Mouse (Mus musculus) lung, postnatal 10 days (tissue): Measurements from ENCODE around the gene Med20.
"Not testable (repeated sequence)": the region's sequence is repeated elsewhere in the genome, so short reads cannot be mapped to it uniquely, and the experiment has no call there.

Experiments used
- DNase-seq: peaks from one replicate; pipeline ENCODE4 v3.0.0; 2021

Med20 gene

DNA sequence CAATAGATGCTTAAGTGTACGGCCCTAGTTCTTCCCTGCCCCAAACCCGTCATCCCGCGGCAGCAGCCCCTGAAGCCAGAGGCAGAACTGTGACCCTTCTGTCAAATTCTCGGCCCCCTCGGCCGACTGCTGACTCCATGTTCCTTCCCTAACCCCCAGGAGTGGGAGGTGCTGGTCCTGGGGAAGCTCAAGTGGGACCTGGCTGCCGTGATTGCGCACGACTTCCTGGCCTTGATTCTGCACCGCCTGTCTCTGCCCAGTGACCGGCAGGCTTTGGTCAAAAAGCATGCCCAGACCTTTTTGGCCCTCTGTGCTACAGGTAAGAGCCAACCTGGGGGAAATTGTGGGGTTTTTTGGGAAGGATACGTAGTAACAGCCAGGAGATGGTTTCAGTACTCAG lies 14.1 kb upstream of the Med20 start:
- DNase-seq: peak; percentile 33

DNA sequence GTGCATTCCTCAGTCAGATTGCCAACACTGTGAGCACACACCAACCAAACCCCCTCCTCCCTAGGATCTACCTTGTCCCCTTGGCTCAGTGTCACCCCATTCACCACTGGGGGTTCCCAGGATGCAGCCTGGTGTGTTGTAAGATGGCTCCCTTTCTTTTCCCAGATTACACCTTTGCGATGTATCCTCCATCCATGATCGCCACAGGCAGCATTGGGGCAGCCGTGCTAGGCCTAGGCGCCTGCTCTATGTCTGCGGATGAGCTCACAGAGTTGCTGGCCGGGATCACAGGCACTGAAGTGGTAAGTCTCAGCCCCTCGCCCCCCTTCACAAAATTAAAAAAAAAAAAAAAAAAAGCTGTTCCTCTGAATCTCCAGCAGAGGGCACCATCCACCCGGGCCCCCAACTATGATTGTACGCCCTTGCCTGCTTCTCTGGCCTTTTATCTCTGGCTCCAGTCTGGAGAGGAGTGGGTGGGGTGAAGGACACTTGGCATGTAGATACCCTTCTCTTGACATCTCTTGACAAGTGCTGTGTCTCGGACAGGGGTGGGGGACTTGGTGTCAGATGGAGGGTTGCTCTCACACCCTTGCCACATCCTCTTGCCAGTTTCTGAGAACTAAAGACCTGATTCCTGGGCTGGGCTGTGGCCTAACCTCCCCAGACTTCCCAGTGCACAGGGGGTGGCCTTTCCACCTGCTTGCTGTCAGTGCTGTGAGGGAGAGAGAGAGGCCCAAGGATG lies 13.4 kb upstream of the Med20 start:
- DNase-seq: peak; percentile 75

DNA sequence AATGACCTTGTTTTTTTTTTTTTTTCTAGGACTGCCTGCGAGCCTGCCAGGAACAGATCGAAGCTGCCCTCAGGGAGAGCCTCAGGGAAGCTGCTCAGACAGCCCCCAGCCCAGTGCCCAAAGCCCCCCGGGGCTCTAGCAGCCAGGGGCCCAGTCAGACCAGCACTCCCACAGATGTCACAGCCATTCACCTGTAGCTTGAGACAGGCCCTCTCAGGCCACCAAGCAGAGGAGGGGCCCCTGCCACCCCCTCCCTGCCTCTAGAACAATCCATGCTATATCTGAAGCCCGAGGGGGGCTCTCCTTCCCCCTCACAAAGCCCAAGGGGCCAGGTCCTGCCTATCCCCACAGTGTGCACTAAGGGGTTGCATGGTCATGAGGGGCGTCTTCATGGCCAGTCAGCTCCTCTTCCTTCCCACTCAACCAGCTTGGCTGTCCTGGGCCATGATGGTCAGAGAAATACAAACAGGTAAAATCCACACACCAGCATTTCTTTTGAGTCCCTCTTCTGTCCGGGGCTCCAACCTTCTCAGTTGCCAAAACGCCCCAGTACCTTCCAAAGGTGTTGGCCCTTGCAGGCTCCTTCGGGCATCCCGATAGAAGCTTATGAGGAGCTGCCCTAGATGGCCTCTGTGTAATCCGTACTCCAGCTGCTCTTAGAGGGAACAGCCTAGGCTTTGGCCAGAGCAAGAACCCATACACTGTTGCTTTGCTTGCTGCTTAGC lies 12.6 kb upstream of the Med20 start:
- not testable (repeated sequence) for DNase-seq

DNA sequence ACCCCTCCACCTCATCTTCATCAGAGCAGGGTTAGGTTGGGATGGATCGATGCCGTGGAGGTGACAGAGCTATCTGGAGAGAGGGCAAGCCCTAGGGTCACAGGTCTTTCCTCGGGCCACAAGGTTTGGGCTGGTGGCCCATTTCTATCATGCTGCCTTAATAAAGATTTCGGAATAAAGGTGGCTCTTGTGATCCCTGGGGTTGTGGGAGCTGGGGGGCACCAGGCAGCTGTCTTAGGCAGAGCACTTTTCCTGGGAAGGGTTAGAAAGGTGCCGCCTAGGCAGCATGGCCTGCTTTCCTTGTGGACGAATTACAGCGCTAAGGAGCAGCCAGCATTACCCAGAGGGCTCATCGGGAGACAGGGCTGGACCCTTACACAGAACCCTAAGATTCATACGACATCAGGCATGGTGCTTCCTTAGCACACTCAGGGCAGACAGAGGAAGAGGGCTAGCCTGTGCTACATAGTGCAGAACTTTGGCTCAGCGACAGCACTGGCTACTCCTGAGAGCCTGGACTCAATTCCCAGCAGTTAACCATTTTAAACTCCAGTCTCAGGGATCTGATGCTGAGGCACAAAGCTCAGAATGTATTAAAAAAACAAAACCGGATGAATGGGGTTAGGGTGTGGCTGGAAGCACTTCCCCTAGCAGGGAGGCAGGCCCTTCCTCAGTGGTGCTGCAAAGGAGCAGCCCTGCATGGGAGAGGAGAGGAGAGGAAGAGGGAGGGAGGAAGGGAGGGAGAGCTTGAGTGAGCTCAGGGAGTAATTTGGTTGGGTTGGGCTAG lies 11.7 kb upstream of the Med20 start:
- peak; percentile 77 for DNase-seq

DNA sequence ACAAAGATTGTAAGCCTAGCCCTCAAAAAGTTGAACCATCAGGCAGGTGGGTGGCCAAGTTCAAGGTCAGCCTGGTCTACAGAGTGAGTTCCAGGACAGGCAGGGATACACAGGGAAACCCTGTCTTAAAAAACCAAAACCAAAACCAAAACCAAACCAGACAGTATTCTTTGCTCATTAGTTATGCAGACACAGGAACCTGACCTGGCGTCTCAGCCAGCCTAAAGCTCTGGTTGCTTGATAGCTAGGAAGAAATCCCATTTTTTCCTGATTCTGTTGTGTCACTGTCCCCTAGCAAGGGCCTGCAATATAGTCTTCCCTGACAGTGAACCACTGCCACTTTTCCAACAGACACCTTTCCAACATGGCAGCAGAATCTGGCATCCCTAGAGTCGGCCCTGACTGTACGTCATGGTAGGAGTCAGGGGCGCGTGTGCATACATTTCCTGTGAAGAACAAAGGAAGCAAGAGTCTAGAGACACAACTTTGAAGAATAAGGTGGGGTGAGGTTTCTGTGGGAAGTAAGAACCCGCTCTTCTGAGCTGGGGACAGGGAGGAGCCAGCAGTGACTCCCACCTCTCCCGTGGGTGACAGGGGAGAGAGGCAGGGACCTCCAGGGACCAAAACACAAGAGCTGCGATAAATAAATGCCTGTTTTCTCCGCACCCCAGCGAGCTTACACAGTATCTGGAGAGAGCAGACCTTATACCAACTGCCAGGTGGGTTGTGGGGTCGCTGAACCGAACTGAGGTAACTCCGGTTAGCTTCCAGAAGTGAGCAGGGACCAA lies 10.6 kb upstream of the Med20 start:
- DNase-seq: no peak

DNA sequence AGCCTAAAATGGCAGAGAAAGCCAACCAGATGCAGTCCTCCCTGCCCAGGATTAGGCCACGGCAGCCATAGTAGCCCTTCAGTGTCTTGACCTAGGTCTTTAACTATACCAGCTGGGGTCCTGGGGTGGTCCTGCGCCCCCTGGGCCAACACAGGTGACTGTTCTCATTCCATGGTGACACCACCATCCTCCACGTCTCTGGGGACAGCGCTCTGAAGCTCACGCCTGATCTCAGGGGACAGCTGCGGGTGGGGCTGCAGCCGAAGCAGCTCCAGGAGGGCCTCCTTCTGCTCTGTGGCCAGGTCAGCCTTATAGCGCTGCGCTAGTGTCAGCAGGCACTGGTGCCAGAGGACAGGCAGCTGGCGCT lies 10.0 kb upstream of the Med20 start:
- no peak for DNase-seq

DNA sequence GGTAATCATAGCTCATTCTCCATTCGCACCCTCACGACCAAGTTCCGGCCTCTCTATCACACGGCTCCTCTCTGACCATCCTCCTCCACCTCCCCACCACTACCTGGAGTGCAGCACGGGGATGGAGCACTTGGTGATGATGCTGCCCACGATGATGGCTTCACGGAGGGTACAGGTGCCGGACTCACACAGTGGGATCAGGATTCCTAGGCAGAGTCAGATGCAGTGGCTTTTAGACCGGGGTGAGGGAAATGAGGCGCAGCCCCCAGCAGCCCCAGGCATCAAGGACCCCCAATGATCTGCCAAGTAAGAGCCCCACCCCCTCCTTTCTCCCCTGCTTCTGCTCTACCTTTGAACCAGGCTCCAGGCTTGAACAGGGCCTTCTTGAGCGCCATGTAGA lies 9.1 kb upstream of the Med20 start:
- no peak for DNase-seq

DNA sequence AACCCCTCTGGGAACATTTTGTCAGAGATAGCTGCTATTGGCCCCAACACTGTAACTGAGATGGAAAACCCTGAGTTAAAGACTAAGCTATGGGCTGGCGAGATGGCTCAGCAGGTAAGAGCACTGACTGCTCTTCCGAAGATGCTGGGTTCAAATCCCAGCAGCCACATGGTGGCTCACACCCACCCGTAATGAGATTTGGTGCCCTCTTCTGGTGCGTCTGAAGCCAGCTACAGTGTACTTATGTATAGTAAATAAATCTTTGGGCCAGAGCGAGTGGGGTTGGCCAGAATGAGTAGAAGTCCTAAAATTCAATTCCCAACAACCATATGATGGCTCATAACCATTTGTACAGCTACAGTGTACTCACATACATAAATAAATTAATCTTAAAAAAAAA lies 5.2 kb upstream of the Med20 start:
- peak; percentile 44 for DNase-seq

DNA sequence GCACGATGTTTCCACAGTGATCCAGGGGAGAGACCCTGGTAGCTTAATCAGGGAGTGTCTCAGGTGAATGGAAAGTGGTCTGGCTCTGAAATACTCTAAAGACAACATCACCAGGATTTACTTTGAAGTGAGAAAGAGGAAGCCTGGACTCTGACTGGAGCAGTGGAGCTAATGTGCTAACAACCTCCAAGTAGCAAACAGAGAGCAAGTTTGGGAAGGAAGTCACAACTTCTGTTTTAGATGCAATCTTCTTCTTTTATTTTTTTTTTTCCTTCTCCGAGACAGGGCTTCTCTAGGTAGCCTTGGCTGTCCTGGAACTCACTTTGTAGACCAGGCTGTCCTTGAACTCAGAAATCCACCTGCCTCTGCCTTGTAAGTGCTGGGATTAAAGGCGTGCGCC lies 2.2 kb upstream of the Med20 start:
- no peak for DNase-seq

DNA sequence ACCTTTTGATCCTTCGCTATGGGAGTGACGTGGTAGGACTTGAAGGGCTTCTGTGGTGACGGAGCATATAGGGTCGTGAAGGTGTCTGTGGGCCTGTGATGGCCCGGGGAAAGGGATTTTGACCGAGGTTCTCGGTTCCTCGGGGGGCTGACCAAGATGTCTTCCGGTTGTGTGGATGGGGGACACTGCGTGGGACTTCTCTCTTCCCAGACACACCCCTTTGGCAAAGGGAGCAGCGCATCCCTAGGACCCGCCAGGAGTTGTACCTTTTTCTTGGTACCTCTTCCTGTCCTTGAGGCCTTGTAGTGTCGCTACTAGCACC lies 240 bp downstream of the Med20 start:
- DNase-seq: no peak

DNA sequence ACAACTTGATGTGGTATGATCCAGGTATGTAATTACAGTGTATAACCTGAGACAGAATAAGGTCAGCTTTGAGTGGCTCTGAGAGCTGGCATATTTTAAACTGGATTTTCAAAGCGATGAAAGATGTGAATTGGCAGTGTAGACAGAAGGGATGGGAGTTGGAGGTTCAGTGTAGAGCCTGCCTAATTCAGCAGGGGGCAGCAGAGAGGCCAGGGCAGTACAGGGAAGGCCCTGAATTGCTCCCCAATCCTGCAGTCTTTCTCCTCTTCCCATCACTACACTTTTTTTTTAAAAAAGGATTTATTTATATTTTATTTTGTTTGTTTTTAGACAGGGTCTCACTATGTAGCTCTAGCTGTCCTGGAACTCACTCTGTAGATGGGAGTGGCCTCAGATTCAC lies 2.6 kb downstream of the Med20 start:
- peak; percentile 63 for DNase-seq

DNA sequence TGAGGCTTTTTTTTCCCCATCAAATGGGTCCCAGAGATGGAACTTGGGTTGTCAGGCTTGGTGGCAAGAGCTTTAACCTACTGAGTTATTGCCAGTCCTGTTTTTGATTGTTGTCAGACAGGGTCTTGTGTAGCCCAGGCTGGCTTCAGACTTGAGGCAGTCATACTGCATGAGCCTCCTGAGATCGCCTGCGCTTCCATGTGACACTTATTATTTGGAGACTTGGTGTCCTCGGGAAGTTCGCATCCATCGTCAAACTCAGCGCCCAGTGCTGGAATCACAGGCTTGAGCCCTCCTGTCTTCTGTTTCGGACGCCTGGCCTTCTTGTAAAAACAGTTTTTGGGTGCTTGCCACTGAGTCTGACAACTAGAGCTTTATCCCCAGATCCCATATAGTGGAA lies 4.7 kb downstream of the Med20 start:
- DNase-seq: no peak

DNA sequence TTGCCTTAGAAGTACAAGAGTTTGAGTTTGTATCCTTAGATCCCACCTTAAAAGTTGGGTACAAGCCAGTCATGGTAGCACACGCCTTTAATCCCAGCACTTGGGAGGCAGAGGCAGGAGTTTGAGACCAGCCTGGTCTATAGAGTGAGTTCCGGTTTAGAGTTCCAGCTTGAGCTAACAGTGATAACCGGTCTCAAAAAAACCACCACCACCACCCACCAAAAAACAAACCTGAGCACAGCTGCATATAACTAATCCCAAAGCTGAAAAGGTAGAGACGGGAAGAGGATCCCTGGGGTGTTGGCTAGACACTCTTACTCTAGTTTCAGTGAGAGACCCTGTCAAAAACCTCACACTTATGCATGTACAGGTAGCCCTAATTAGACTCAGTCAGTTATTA lies 5.3 kb downstream of the Med20 start:
- DNase-seq: no peak

DNA sequence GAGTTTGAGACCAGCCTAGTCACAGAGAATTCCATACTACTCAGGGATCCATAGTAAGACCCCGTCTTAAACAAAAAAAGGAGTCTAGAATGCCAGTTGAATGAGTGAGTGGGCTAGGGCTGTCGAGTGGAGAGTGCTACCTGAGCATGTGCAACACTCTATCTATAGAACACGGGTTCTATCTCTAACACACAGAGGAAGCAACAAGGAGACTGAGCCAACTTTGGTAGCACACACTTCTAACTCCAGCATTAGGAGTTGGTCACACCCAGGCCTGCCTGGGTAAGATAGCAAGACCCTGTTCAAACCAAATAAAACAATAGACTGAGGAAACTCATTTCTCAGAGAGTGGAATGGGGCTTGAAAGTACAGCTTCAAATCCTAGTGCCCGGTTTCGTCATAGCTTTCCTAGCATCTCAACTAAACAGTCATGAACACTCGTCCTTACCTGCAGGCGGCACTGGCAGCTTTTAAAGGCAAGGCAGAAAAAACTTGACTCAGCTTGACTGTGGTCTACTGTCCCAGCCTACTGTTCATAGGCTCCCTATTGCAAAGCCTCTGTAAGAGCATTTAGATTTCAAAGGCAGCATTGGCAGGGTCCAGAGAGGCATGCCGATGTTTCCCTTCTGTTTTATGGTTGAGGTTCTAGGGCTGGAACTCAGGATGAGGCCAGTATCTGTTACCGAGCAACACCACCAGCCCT lies 6.4 kb downstream of the Med20 start:
- no peak for DNase-seq

DNA sequence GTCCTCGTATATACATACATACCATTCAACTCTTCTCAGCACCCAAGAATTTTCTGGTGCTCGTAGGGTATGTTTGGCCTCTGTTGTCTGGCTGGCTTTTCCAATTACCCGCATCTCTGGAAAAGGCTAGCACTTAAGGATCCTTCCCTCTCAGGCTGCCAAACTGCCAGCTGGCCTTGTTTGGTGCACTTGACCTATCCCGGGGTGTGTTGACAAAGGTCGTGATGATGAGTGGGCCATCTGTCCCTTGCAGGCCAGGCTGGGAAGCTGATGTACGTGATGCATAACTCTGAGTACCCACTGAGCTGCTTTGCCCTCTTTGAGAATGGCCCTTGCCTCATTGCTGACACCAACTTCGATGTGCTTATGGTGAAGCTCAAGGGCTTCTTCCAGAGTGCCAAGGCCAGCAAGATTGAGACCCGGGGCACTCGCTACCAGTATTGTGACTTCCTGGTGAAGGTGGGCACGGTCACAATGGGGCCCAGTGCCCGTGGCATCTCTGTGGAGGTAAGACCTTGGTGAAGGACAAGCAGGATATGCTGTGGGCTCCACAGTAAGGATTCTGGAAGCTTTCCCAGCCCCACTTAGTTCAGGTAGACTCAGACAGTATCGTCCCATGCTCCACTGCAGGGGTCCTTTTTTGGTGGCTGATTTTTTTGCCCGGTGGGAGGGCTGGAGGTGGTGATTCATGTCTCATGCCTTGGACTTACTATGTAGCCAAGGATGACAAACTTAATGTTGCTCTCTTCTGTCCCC lies 7.4 kb downstream of the Med20 start:
- DNase-seq: peak; percentile 44

DNA sequence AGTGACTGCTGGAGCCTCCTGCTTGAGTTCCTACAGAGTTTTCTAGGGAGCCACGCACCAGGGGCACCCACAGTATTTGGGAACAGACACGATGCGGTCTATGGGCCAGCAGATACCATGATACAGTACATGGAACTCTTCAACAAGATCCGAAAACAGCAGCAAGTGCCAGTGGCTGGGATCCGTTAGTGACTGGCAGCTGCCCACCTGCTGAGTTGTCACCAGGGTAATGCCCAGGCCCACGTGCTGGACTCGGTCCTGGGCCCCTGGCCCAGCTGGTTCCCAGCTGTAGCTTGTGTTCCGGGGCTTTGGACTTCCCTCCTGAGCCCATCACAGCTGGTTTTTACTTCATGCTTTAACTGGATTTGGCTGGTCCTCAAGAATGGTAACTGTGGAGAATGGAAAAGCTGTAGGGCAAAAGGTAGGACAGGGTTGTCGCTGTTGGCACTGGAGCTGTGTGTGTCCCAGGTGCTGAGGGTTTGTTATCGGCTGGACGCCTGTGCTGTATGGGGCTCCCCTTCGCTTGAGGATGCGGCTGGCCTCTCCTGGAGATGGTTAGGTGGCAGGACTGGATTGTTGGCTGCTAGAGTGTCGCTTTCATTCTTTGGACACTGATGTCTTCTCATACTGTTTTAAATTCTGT lies 11.7 kb downstream of the Med20 start:
- no peak for DNase-seq

DNA sequence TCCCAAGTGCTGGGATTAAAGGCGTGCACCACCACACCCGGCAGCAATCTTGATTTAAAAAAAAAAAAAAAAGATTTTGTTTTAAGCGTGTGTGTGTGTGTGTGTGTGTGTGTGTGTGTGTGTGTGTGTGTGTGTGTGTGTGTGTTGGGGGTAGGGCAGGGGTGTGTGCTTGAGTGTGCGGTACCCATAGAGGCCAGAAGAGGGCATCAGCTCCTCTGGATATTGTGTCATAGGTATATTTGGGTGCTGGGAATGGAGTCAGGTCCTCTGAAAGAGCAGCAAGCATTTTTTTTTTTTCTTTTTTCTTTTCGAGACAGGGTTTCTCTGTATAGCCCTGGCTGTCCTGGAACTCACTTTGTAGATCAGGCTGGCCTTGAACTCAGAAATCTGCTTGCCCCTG lies 13.2 kb downstream of the Med20 start:
- DNase-seq: not testable (repeated sequence)

DNA sequence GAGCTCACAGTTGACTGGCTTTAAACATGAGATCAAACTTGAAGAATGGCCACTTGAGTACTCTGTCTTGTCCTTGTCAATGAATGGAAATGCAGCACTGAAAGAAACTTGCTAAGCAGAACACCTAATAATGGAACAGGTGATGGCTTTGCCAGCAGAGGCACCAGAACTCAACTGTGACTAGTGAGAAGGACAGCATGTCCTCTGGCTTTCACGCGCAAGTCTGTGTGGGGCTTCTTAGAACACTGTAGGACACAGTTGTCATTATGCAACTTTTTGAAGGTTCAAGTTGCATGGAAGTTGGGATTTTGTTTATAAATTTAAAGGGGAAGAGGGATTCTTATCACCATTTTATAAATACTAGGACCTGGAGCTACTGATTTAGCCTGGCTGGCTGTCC lies 13.7 kb downstream of the Med20 start:
- DNase-seq: peak; percentile 36

DNA sequence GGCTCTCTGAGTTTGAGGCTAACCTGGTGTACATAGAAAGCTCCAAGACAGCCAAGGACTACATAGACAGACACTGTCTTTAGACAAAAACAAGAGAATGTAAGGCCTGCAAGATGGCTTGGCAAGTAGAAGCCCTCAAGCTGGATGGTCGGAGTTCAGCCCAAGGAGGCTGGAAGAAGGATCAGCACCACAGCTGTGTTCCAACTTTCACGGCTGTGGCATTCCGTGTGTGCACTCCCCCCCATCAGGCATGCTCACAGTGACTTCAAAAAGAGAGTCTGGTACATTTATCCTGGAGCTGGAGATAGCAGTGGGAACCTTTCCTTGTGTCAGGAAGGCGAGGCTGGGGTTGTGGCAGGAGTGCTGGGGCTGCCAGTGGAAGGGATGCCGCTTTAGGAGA lies 14.6 kb downstream of the Med20 start:
- DNase-seq: peak; percentile 61

DNA sequence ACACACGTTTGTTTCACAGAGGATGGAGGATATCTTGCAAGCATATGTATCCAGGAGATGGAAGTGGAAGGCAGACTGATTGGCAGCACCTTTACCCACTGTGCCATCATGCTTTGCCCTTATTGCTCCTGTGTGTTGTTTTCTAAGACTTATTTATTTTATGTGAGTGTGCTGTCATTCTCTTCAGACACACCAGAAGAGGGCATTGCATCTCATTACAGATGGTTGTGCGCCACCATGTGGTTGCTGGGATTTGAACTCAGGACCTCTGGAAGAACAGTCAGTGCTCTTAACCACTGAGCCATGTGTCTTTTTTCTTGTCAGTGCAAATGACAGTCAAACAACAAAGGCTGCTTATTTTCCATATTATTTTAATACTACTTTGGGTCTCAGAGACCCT lies 16.4 kb downstream of the Med20 start:
- no peak for DNase-seq
